Mouse (Mus musculus) ES-E14 (cell line): ENCODE measurements around the gene Slc25a36. TPM values are rescaled to one million over a fixed set of nuclear protein-coding genes. Genes with fewer than 3 reads are reported as not detected.
A peak's percentile ranks its signal among the peaks of the same experiment; 100 is the strongest.

Source experiments
- DNase-seq: peaks from one replicate; pipeline ENCODE4 v3.0.0-alpha.2; 2013; ENCODE audit warnings: low read depth, low spot score
- H3K27ac ChIP-seq: 2 replicates; pipeline ENCODE4 v1.5.1; 2012; ENCODE audit warnings: low read depth, mild to moderate bottlenecking, low read length, moderate library complexity, mixed read lengths; ENCODE audit not compliant: poor library complexity, insufficient read depth, severe bottlenecking
- H3K36me3 ChIP-seq: 2 replicates; pipeline ENCODE4 v1.6.1; 2012; ENCODE audit warnings: mild to moderate bottlenecking, low read length, moderate library complexity, mixed read lengths; ENCODE audit not compliant: control insufficient read depth, poor library complexity, insufficient read depth, severe bottlenecking
- H3K4me1 ChIP-seq, 2 experiments: fragments of 150-350 bp in 1 of 2; sonication (generic) in 1 of 2; 2 replicates each; pipeline ENCODE4 v1.6.1; 2012; ENCODE audit warnings: low read length in 2 of 2, mild to moderate bottlenecking in 1 of 2, mixed read lengths in 1 of 2; ENCODE audit not compliant: control insufficient read depth in 2 of 2, insufficient read depth in 2 of 2, poor library complexity in 1 of 2
- H3K4me3 ChIP-seq, 2 experiments: fragments of 150-350 bp in 1 of 2; sonication (generic) in 1 of 2; 2 replicates each; pipeline ENCODE4 v1.5.1; 2012; ENCODE audit warnings: low read length in 2 of 2, low read depth in 1 of 2, mild to moderate bottlenecking in 1 of 2, mixed read lengths in 1 of 2; ENCODE audit not compliant: insufficient read depth in 1 of 2, poor library complexity in 1 of 2, severe bottlenecking in 1 of 2
- H3K9ac ChIP-seq: 2 replicates; pipeline ENCODE4 v1.6.1; 2012; ENCODE audit warnings: low read depth, mild to moderate bottlenecking, low read length, mixed read lengths; ENCODE audit not compliant: poor library complexity, insufficient read depth, severe bottlenecking
- H3K9me3 ChIP-seq: fragments of 150-350 bp; sonication (generic); 2 replicates; pipeline ENCODE4 v1.6.1; 2012; ENCODE audit warnings: low read depth, mild to moderate bottlenecking, low read length; ENCODE audit not compliant: control insufficient read depth, insufficient read depth
- CHD2 ChIP-seq: IDR thresholded peaks from 2 replicates; pipeline ENCODE4 v1.6.1; 2014; ENCODE audit warnings: mild to moderate bottlenecking, low read depth, low read length, inconsistent platforms
- HCFC1 ChIP-seq: IDR thresholded peaks from 2 replicates; pipeline ENCODE4 v1.6.1; 2012; ENCODE audit warnings: low read length, inconsistent platforms, borderline replicate concordance; ENCODE audit not compliant: insufficient read depth
- MAFK ChIP-seq: IDR thresholded peaks from 2 replicates; pipeline ENCODE4 v1.6.1; 2014; ENCODE audit warnings: mild to moderate bottlenecking, low read depth, low read length, inconsistent platforms; ENCODE audit not compliant: insufficient read depth
- ZC3H11A ChIP-seq: IDR thresholded peaks from 2 replicates; pipeline ENCODE4 v1.6.1; 2012; ENCODE audit warnings: low read depth, mild to moderate bottlenecking, inconsistent platforms, low read length, borderline replicate concordance
- ZNF384 ChIP-seq: IDR thresholded peaks from 2 replicates; pipeline ENCODE4 v1.6.1; 2012; ENCODE audit warnings: low read depth, low read length, inconsistent platforms
- in situ Hi-C, 2 experiments: fragments of 600-800 bp; cut with MboI; formaldehyde crosslinking; loops; one replicate each; pipeline ENCODE4 v1.15.1; 2025; ENCODE audit warnings: low sequenced_read_pairs in 2 of 2, inconsistent platforms in 1 of 2; ENCODE audit not compliant: unreplicated experiment in 2 of 2
- total RNA-seq: library from RNA; depleted of rRNA; stranded (reverse); fragments of 300-350 nt; gene quantifications from 2 replicates; pipeline ENCODE4 v1.2.3, GENCODE M21; 2012

Slc25a36 gene
- total RNA-seq, 1 experiment: 142 TPM

DNA sequence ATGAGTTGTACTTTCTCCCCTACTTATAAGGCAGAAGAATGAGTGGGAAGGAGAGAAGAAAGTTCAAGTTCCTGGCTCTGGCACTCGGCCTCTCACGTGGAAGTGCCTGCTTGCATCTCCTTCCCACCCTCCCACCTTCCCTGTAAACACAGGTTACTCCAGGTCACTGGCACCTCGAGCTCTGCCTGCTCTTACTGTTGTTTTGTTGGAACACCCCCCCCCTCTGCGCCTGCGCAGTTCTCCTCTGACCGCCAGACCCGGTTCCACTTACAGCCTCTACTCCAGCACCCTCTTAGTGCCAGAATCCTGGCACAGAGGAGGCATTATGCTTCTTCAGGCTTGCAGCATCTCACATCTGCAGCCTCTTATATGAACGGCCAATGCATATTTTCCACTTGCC, 22.2 kb upstream of the Slc25a36 start:
- TF ChIP-seq HCFC1 (no peak), ZNF384 (no peak), CHD2 (no peak), ZC3H11A (no peak), MAFK (no peak)
- no peak overlapping the region for H3K27ac ChIP-seq
- H3K36me3 ChIP-seq: no peaks in the 10 kb centered on the region
- H3K9me3 ChIP-seq: no peaks in the 10 kb centered on the region
- H3K4me1 ChIP-seq: 0 out of 4 replicates have a peak, but pooled peaks cover 0 to 2% of the 10 kb centered on the region in 2 experiments
- H3K9ac ChIP-seq: no peak overlapping the region; the same call in 1 of the 2 replicates
- H3K4me3 ChIP-seq: peak overlapping the region in 1 of 2 experiments; percentile 54; a peak in 2 of 4 replicates
- in situ Hi-C loops: no loop called here
- no peak for DNase-seq

DNA sequence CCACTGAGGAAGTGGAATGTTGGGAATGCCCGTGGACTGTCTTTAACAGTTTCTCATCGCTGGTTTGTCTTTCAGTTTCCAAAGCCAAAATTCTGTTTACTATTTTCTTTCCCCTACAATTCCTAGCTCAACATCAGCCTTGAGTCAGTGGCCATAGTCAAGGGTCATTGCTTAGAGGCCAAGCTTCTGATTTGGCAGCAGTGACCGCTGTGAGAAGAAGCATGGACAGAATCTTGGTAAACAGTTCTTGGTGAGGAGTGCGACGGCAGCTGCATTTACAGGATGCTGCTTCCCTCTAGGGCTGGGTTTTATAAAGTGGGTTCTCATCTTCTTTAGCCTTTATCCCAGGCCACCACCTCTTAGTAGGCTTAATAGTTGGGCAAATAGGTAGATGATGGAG, 19.0 kb upstream of the Slc25a36 start:
- no peak for DNase-seq
- Histone ChIP-seq H3K9me3 (no peaks in the 10 kb centered on the region), H3K9ac (no peak overlapping the region), H3K4me1 (0 out of 4 replicates have a peak, but pooled peaks cover 0 to 2% of the 10 kb centered on the region in 2 experiments), H3K27ac (no peak overlapping the region), H3K4me3 (no peak overlapping the region), H3K36me3 (no peaks in the 10 kb centered on the region)
- in situ Hi-C loops: no loop called here
- TF ChIP-seq MAFK: no peak
- no peak for TF ChIP-seq CHD2
- TF ChIP-seq HCFC1: no peak
- TF ChIP-seq ZNF384: no peak
- TF ChIP-seq ZC3H11A: no peak

DNA sequence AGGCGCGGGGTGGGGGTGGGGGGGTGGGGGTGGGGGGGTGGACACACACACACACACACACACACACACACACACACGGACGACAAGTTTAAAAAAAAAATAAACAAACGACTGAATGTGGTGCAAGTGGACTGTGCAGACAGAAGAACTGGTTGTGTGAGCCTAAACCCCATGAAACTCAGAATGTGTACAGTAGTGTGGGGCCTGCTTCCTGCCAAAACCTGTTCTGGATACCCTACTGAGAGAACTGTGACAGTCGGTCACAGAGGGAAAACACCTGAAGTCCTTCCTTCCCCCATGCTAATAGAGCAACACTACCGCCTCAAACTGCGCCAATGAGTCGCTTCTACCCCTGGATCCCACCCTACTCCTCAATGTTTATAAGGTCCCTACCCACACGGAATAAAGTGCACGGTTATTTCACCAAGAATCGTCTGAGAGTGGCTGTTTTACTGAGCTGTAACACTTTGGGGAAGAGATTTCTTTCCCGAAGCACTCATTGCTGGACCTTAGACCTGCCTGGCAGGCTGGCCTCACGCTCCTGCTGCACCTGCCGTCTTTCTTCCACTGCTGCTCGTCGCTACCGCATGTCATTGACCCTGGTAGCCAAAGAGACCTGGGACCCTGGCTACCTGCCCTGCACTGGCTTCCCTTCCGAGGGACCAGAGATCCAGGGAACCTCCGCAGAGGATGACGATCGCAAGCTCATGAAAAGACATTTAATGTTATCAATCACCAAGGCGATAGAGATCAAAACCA, 13.2 kb upstream of the Slc25a36 start:
- 0 out of 2 replicates have a peak overlapping the region, but pooled peaks have one; percentile 18 for H3K9ac ChIP-seq
- peak overlapping the region; percentile 22 to 50; a peak in 3 of 4 replicates for H3K4me3 ChIP-seq
- DNase-seq: no peak
- H3K9me3 ChIP-seq: no peaks in the 10 kb centered on the region
- peaks cover 0 to 7% of the 10 kb centered on the region in 2 experiments; a peak in 2 of 4 replicates for H3K4me1 ChIP-seq
- in situ Hi-C loops: no loop called here
- TF ChIP-seq ZC3H11A (no peak), MAFK (no peak), ZNF384 (no peak), CHD2 (no peak), HCFC1 (no peak)
- H3K27ac ChIP-seq: no peak overlapping the region
- H3K36me3 ChIP-seq: no peaks in the 10 kb centered on the region

DNA sequence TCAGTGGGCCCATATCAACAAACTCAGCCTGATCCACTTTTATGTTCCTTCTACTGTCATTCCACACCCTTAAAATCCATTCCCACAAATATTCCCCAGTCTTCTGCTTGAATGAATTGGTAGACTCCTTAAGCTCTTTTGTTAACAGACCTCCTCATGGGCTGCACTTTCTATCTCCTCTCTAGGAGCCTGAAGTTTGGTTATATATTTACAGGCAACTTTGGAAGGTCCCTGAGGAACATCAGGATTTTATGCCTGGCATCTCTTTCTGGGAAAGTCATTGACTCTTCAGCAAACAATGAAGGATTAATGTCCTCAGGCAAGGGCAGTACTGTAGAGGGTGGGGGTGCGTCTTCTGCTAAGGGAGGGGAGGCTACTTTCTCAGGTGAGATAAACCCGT, 10.5 kb upstream of the Slc25a36 start:
- Histone ChIP-seq H3K9ac (no peak overlapping the region), H3K27ac (no peak overlapping the region), H3K36me3 (no peaks in the 10 kb centered on the region), H3K4me1 (peaks cover 0 to 7% of the 10 kb centered on the region in 2 experiments; a peak in 2 of 4 replicates), H3K4me3 (no peak overlapping the region), H3K9me3 (no peaks in the 10 kb centered on the region)
- TF ChIP-seq ZNF384: no peak
- no peak for TF ChIP-seq HCFC1
- no peak for TF ChIP-seq CHD2
- no peak for TF ChIP-seq ZC3H11A
- TF ChIP-seq MAFK: no peak
- in situ Hi-C loops: no loop called here
- no peak for DNase-seq
